Mouse (Mus musculus): Measurements from ENCODE around the gene Fgfr2. TPM values are rescaled to one million over a fixed set of nuclear protein-coding genes. Genes with fewer than 3 reads are reported as not detected.

Fgfr2 gene
- polyA plus RNA-seq, 1 experiment from 2014 or later, result 106 TPM

DNA sequence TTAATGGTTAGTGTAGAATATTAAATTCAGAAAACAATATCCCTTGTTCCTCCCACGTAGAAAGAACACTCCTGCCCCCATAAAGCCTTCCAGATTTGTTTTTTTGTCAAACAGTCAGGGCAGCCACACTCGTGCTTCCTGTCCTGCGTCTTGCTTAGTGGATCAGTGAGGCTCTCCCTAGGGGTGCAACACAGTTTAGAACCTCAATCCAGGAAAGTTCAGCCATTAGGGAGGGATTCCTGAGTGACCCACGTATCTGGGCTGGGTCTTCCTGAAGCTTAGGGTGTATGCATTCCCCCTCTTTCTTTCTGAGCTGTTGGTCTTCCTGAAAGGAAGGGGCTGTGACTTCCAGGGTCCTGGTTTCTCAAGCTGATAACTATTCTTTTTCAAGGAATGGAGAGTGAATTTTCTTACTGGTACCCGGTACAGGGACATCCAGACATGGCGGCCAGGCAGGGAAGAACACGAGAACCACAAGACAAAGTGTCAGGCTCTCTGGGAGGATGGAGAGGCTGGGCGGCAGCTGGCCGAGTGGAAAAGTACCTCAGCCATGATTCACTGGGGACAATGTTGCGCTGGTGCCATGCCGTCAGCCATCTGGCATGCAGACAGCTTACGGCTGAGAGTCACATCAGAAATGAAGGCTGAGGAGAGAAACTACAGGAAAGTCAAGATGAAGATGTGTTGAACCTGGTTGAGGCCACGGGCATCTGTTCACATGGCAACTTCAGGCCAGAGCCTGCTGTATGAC is 2200.0 kb downstream of the Fgfr2 start:
- ATAC-seq (ENCODE audit: low read depth) (no peak), DNase-seq (ENCODE audit: low spot score) (no peak)
- no peak overlapping the region for H3K4me3 ChIP-seq (ENCODE audit: low read depth, low read length)
- H3K9ac ChIP-seq (ENCODE audit: low read depth, low read length), result no peak overlapping the region
- no peaks in the 10 kb centered on the region for H3K27me3 ChIP-seq (replicated peaks; ENCODE audit: control insufficient read depth, insufficient read depth, low read length)
- H3K27ac ChIP-seq (replicated peaks; ENCODE audit: low read depth, low read length), result no peak overlapping the region
- no peaks in the 10 kb centered on the region for H3K36me3 ChIP-seq (ENCODE audit: control insufficient read depth, insufficient read depth, low read length)
- H3K4me1 ChIP-seq (ENCODE audit: control insufficient read depth, insufficient read depth, low read length), result no peaks in the 10 kb centered on the region
- H3K9me3 ChIP-seq (ENCODE audit: control insufficient read depth, low read length), result no peaks in the 10 kb centered on the region
- no peak overlapping the region for H3K4me2 ChIP-seq (ENCODE audit: low read depth, low read length)
- 65% methylated on average over 13 of the region's 13 CpGs for WGBS

DNA sequence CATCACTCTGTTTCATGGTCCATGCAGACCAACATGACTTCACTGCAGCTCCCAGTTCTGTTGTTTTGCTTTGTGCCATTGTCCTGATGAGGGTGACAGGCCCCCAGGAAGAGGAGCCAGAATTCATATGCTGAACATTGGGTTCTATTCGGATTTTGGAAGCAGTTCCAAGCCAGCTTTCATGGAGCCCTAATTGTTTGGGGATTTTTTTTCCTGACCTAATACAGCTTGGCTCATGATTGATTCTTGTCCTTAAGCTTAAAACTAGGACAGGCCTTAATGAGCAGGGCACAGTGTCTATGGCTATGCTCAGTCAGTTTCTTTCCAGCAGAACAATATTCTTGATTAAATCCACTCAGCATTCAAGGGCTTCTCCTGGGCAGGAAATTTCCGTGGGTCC is 2204.9 kb downstream of the Fgfr2 start:
- no peak overlapping the region for H3K27ac ChIP-seq (replicated peaks; ENCODE audit: low read depth, low read length)
- H3K4me1 ChIP-seq (ENCODE audit: control insufficient read depth, insufficient read depth, low read length), result no peaks in the 10 kb centered on the region
- H3K27me3 ChIP-seq (replicated peaks; ENCODE audit: control insufficient read depth, insufficient read depth, low read length), result no peaks in the 10 kb centered on the region
- H3K9ac ChIP-seq (ENCODE audit: low read depth, low read length), result no peak overlapping the region
- WGBS, result 71% methylated on average over 2 of the region's 2 CpGs
- no peak for DNase-seq (ENCODE audit: low spot score)
- ATAC-seq (ENCODE audit: low read depth), result no peak
- H3K4me2 ChIP-seq (ENCODE audit: low read depth, low read length), result no peak overlapping the region
- H3K4me3 ChIP-seq (ENCODE audit: low read depth, low read length), result no peak overlapping the region
- H3K36me3 ChIP-seq (ENCODE audit: control insufficient read depth, insufficient read depth, low read length), result peaks cover 8% of the 10 kb centered on the region; the same call in 1 of the 2 replicates
- H3K9me3 ChIP-seq (ENCODE audit: control insufficient read depth, low read length), result no peaks in the 10 kb centered on the region

DNA sequence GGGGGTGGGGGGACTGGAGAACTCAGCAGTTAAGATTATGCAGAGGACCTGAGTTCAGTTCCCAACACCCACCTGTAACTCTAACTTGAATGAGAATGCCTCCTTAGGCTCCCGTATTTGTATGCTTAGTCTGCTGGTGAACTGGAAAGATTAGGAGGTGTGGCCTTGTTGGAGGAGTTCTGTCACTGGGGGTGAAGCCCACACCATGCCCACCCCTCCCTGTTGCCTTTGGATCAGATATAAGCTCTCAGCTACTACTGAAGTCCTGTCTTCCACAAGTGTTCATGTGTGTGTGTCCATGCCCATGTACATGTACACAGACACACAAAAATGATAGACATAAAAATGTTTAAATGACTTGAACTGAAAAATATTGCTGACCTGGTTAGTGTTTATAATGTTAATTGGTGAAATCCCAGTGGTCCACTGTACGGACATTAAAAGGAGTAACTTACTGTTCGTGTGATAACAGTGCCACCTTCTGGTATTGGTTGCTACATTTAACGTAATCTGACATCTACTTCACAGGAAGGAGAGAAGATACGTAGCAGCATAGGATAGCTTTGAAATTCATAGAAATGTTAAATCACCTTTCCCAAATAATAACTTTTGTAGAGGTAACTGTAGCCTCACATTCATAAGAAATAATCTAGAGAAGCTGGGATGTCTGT is 2208.3 kb downstream of the Fgfr2 start:
- ATAC-seq (ENCODE audit: low read depth), result no peak
- no peaks in the 10 kb centered on the region for H3K9me3 ChIP-seq (ENCODE audit: control insufficient read depth, low read length)
- DNase-seq (ENCODE audit: low spot score), result peak; percentile 79
- H3K27ac ChIP-seq (replicated peaks; ENCODE audit: low read depth, low read length), result no peak overlapping the region
- no peak overlapping the region for H3K4me3 ChIP-seq (ENCODE audit: low read depth, low read length)
- H3K27me3 ChIP-seq (replicated peaks; ENCODE audit: control insufficient read depth, insufficient read depth, low read length), result no peaks in the 10 kb centered on the region
- peaks cover 27% of the 10 kb centered on the region for H3K36me3 ChIP-seq (ENCODE audit: control insufficient read depth, insufficient read depth, low read length)
- no peaks in the 10 kb centered on the region for H3K4me1 ChIP-seq (ENCODE audit: control insufficient read depth, insufficient read depth, low read length)
- 48% methylated on average over 5 of the region's 5 CpGs for WGBS
- no peak overlapping the region for H3K4me2 ChIP-seq (ENCODE audit: low read depth, low read length)
- H3K9ac ChIP-seq (ENCODE audit: low read depth, low read length), result no peak overlapping the region

DNA sequence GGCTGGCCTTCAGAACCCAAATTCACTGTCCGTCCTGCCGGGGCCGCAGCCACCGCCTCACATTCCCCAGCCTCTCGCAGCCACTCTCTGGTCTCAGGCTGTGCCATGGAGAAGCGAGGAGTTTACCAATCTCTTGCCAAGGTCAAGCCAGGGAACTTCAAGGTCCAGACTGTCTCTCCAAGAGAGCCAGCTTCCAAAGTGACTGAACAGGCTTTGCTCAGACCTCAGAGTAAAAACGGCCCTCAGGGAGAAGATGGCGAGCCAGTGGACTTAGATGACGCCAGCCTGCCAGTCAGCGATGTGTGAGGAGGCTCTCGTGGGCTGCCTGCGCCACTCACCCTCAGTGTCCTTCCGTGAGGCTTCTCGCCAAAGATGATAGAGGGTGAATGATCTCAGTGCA is 2212.3 kb downstream of the Fgfr2 start:
- ATAC-seq (ENCODE audit: low read depth) (no peak), DNase-seq (ENCODE audit: low spot score) (no peak)
- no peak overlapping the region for H3K4me2 ChIP-seq (ENCODE audit: low read depth, low read length)
- no peaks in the 10 kb centered on the region for H3K9me3 ChIP-seq (ENCODE audit: control insufficient read depth, low read length)
- peaks cover 40% of the 10 kb centered on the region for H3K36me3 ChIP-seq (ENCODE audit: control insufficient read depth, insufficient read depth, low read length)
- WGBS, result 92% methylated on average over 14 of the region's 14 CpGs
- H3K4me3 ChIP-seq (ENCODE audit: low read depth, low read length), result no peak overlapping the region
- no peaks in the 10 kb centered on the region for H3K27me3 ChIP-seq (replicated peaks; ENCODE audit: control insufficient read depth, insufficient read depth, low read length)
- no peaks in the 10 kb centered on the region for H3K4me1 ChIP-seq (ENCODE audit: control insufficient read depth, insufficient read depth, low read length)
- no peak overlapping the region for H3K9ac ChIP-seq (ENCODE audit: low read depth, low read length)
- no peak overlapping the region for H3K27ac ChIP-seq (replicated peaks; ENCODE audit: low read depth, low read length)

DNA sequence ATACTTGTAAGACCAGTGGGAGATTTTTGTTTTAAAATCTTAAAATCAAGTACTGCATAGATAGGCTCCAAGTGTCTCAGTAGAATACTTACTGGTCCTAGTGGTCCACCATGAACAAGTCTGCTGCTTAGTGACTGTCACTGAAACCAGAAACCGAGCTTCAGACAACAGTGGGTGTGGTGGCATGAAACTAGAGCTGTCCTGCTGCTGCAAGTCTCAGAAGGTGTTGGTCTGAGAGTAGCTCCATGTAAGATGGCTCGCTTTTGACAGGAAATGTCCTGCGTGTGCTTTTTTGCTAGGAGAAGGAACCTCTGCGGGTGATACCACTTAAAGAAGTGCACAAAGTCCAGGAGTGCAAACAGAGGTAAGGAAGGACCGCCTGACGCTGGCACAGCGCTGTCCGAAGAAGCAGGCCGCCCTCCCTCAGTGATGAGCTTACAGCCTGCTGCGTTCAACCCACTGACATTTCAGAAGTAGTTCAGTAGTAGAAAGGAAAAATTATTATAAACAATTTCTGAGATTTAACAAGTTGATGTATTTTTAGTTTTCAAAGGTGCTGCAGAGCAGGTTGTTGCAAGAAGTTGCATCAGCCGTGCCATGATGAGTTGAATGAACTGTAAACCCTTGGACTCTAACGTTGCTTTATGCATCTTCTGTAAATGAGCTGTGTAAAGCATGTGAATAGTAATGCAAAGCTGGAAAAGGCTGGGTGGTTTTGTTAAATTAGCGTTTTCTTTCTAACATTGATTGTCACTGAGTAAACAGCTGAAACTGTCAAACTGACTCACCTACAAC is 2218.4 kb downstream of the Fgfr2 start:
- no peak overlapping the region for H3K27ac ChIP-seq (replicated peaks; ENCODE audit: low read depth, low read length)
- ATAC-seq (ENCODE audit: low read depth), result no peak
- peaks cover 60% of the 10 kb centered on the region for H3K36me3 ChIP-seq (ENCODE audit: control insufficient read depth, insufficient read depth, low read length)
- no peak for DNase-seq (ENCODE audit: low spot score)
- H3K4me1 ChIP-seq (ENCODE audit: control insufficient read depth, insufficient read depth, low read length), result no peaks in the 10 kb centered on the region
- H3K27me3 ChIP-seq (replicated peaks; ENCODE audit: control insufficient read depth, insufficient read depth, low read length), result no peaks in the 10 kb centered on the region
- H3K4me2 ChIP-seq (ENCODE audit: low read depth, low read length), result no peak overlapping the region
- no peak overlapping the region for H3K9ac ChIP-seq (ENCODE audit: low read depth, low read length)
- H3K4me3 ChIP-seq (ENCODE audit: low read depth, low read length), result no peak overlapping the region
- 86% methylated on average over 13 of the region's 13 CpGs for WGBS
- H3K9me3 ChIP-seq (ENCODE audit: control insufficient read depth, low read length), result no peaks in the 10 kb centered on the region

DNA sequence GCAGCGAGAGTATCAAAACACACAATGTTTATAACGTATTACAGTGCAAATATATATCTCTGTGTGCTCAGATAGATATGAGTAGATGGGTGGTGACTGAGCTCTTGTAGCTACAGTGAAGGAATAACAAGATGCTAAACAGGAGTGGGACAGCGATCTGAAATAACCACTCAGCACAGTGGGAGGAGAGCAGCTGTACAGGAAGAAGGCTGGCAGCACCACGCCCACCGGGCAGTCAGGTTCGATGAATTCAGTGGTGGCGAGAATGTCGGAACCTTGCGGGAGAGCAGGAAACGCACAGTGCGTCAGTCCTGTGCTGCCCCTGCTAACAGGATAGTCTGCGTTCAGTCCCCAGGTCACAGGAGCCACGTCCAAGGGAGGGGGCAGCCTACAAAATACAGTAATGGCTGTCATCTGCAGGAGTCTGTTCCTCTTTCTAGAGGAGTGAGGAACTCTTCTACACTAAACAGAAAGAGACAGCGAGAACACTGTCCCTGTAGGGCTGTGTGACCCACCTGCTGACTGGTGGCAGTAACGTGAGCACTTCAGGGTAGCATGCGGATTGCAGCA is 2219.6 kb downstream of the Fgfr2 start:
- no peak overlapping the region for H3K27ac ChIP-seq (replicated peaks; ENCODE audit: low read depth, low read length)
- no peaks in the 10 kb centered on the region for H3K4me1 ChIP-seq (ENCODE audit: control insufficient read depth, insufficient read depth, low read length)
- no peak overlapping the region for H3K4me3 ChIP-seq (ENCODE audit: low read depth, low read length)
- no peaks in the 10 kb centered on the region for H3K27me3 ChIP-seq (replicated peaks; ENCODE audit: control insufficient read depth, insufficient read depth, low read length)
- no peak for DNase-seq (ENCODE audit: low spot score)
- H3K36me3 ChIP-seq (ENCODE audit: control insufficient read depth, insufficient read depth, low read length), result peaks cover 56% of the 10 kb centered on the region
- WGBS, result 83% methylated on average over 16 of the region's 16 CpGs
- no peak overlapping the region for H3K4me2 ChIP-seq (ENCODE audit: low read depth, low read length)
- ATAC-seq (ENCODE audit: low read depth), result no peak
- no peak overlapping the region for H3K9ac ChIP-seq (ENCODE audit: low read depth, low read length)
- no peaks in the 10 kb centered on the region for H3K9me3 ChIP-seq (ENCODE audit: control insufficient read depth, low read length)

DNA sequence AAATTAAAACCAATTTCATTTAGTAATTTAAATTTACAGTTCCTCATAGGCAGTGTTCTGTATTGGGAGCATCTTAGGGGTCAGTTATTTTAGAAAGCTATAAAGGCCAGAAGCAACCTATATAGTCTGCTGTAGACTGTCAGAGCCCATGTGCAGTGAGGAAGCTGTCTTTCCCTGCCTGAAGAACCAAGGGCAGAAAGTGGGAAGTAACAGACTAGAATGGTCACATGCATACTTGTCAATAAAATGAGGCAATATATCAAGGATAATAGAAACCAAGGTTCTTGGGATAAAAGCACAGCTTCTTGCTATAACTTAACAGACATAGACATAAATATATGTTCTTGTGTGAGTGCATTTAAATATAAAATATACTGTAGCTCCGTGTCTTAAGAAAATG is 2220.2 kb downstream of the Fgfr2 start:
- H3K9me3 ChIP-seq (ENCODE audit: control insufficient read depth, low read length), result no peaks in the 10 kb centered on the region
- ATAC-seq (ENCODE audit: low read depth) (no peak), DNase-seq (ENCODE audit: low spot score) (no peak)
- no peak overlapping the region for H3K9ac ChIP-seq (ENCODE audit: low read depth, low read length)
- H3K4me1 ChIP-seq (ENCODE audit: control insufficient read depth, insufficient read depth, low read length), result no peaks in the 10 kb centered on the region
- no peak overlapping the region for H3K4me2 ChIP-seq (ENCODE audit: low read depth, low read length)
- H3K4me3 ChIP-seq (ENCODE audit: low read depth, low read length), result no peak overlapping the region
- 92% methylated on average over 1 of the region's 1 CpGs for WGBS
- H3K27ac ChIP-seq (replicated peaks; ENCODE audit: low read depth, low read length), result no peak overlapping the region
- H3K36me3 ChIP-seq (ENCODE audit: control insufficient read depth, insufficient read depth, low read length), result peaks cover 57% of the 10 kb centered on the region
- H3K27me3 ChIP-seq (replicated peaks; ENCODE audit: control insufficient read depth, insufficient read depth, low read length), result no peaks in the 10 kb centered on the region

DNA sequence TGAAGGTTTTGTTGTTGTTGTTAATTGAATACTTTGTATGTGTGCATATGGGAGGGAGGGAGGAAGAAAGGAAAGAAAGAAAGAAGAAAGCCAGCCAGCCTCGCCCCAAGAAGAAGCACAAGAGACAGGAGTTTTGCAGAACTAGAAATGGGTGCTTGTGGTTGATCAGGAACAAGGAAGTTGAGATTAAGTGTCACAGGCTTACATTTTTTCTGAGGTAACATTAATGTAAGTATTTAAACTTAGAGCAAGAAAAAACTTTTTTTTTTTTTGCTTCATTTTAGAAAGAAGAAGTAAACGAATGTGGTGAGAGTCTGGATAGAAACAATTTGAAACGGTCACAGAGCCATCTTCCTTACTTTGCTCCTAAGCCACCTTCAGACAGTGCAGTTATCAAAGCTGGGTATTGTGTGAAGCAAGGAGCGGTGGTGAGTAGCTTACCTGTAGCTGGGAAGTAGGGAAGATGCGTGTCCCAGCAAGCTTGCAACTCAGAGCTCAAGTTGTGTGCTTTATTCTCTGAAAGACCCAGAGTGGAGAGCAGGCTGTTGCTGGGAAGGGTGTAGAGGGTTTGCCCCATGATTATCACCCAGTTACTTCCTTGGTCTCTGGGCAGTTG is 2222.8 kb downstream of the Fgfr2 start:
- no peak overlapping the region for H3K27ac ChIP-seq (replicated peaks; ENCODE audit: low read depth, low read length)
- no peaks in the 10 kb centered on the region for H3K4me1 ChIP-seq (ENCODE audit: control insufficient read depth, insufficient read depth, low read length)
- no peak overlapping the region for H3K9ac ChIP-seq (ENCODE audit: low read depth, low read length)
- H3K4me2 ChIP-seq (ENCODE audit: low read depth, low read length), result no peak overlapping the region
- 88% methylated on average over 5 of the region's 5 CpGs for WGBS
- H3K36me3 ChIP-seq (ENCODE audit: control insufficient read depth, insufficient read depth, low read length), result peaks cover 66% of the 10 kb centered on the region
- ATAC-seq (ENCODE audit: low read depth), result no peak
- H3K4me3 ChIP-seq (ENCODE audit: low read depth, low read length), result no peak overlapping the region
- DNase-seq (ENCODE audit: low spot score), result no peak
- no peaks in the 10 kb centered on the region for H3K9me3 ChIP-seq (ENCODE audit: control insufficient read depth, low read length)
- H3K27me3 ChIP-seq (replicated peaks; ENCODE audit: control insufficient read depth, insufficient read depth, low read length), result no peaks in the 10 kb centered on the region
